Mouse (Mus musculus) C2C12 (cell line): ENCODE measurements around the gene Ddx50.

ENCODE experiments used
- CTCF ChIP-seq: IDR thresholded peaks from one replicate; pipeline ENCODE4 v1.5.1; 2011; ENCODE audit not compliant: control insufficient read depth, insufficient read depth, insufficient read length
- MAX ChIP-seq: IDR thresholded peaks from one replicate; pipeline ENCODE4 v1.6.1; 2011; ENCODE audit warnings: mild to moderate bottlenecking, control low read depth

DNA sequence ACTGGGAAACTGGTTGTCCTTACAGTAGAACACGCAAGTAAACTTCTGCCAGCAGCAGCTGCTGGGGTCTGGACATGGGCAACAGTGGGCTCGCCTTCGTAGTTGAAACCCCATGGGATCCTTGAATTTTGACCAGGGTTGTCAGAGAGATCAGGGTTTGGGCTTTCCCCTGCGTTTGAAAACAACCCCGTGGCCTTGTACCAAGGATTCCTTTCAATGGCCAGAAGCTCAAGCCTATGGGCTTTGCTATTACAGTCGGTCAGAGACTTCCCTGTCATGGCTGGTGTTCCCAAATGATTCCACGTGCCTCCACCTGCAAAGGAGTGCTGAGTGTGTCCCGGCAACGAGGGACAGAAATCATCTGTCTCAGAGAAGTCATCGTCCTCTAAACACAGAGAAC, 13.2 kb upstream of the Ddx50 start:
- TF ChIP-seq CTCF (no peak), MAX (no peak)
